Mouse (Mus musculus): ENCODE measurements around the gene Zfp964.
A peak's percentile ranks its signal among the peaks of the same experiment; 100 is the strongest.
"Not testable (repeated sequence)": the region's sequence is repeated elsewhere in the genome, so short reads cannot be mapped to it uniquely, and the experiment has no call there.

Gene Zfp964

DNA sequence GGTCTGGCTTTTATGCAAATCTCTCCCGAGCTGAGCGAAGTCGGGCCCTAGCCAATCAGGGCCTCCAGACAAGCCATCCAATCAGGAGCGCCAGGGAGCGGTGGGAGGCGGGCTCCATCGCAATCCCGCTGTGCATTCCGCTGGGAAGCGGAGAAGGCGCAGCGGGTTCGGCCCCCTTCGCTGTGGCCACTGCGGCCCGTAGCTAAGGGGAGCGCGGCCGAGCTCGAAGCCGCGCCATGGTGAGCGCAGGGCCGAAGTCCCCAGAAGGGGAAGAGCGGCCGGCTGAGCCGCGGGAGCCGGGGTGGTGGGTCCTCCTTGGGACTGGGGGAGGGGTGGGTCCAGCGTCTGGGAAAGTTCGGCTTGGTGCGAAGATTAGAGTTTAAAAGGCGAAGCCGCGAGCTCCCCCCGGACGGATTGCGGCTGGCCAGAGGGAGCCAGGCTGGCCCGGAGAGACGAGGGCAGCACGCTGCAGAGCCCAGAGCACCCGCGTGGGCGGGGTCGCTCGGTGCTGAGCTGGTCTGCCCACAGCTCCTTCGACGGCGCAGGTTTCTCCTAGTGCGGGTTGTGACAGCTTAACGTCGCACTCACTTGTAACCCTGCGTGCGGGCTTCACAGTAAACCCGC, at the start of gene Zfp964:
Gene Zfp964 (plus strand): TSS at position 122 of the 624 bp plus-strand sequence.
- no peaks in the 10 kb centered on the region for H3K36me3 ChIP-seq (ENCODE audit: control insufficient read depth, insufficient read depth, low read length, poor library complexity, severe bottlenecking)
- DNase-seq (ENCODE audit: low read depth, low spot score): peak; percentile 87
- no peaks in the 10 kb centered on the region for H3K27me3 ChIP-seq (ENCODE audit: control insufficient read depth, insufficient read depth, low read length, poor library complexity, severe bottlenecking)

- Histone ChIP-seq H3K27me3 (ENCODE audit: control insufficient read depth, insufficient read depth, low read length, poor library complexity, severe bottlenecking) (no peaks in the 10 kb centered on the region), H3K36me3 (ENCODE audit: control insufficient read depth, insufficient read depth, low read length, poor library complexity, severe bottlenecking) (peaks cover 16% of the 10 kb centered on the region)
- DNase-seq (ENCODE audit: low read depth, low spot score): peak; percentile 44
These were observed 39.6 kb upstream of the Zfp964 start for GRCm38 (mm10) chr8:69614687-69615086.

DNA sequence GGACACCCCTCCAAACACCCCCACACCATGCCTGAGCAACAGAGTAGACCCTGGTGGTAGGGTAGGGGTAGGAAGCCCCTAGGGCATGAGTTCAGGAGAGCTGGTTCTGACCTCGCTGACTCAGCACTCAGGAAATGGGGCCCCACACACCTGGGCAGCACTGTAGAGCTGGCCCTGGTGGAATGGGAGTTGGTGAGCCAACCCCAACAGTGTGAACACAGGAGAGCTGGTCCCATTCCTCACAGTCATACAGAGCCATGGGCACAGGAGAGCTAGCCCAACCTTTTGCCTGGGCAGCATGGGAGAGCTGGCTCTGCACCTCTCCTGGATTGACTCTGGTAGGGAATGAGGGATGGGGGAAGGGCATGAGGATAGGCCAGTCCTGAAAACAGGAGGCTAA, 36.2 kb upstream of the Zfp964 start:
- no peaks in the 10 kb centered on the region for H3K27me3 ChIP-seq (ENCODE audit: control insufficient read depth, insufficient read depth, low read length, poor library complexity, severe bottlenecking)
- no peak for DNase-seq (ENCODE audit: low read depth, low spot score)
- 0 out of 2 replicates have a peak, but pooled peaks cover 3% of the 10 kb centered on the region for H3K36me3 ChIP-seq (ENCODE audit: control insufficient read depth, insufficient read depth, low read length, poor library complexity, severe bottlenecking)

DNA sequence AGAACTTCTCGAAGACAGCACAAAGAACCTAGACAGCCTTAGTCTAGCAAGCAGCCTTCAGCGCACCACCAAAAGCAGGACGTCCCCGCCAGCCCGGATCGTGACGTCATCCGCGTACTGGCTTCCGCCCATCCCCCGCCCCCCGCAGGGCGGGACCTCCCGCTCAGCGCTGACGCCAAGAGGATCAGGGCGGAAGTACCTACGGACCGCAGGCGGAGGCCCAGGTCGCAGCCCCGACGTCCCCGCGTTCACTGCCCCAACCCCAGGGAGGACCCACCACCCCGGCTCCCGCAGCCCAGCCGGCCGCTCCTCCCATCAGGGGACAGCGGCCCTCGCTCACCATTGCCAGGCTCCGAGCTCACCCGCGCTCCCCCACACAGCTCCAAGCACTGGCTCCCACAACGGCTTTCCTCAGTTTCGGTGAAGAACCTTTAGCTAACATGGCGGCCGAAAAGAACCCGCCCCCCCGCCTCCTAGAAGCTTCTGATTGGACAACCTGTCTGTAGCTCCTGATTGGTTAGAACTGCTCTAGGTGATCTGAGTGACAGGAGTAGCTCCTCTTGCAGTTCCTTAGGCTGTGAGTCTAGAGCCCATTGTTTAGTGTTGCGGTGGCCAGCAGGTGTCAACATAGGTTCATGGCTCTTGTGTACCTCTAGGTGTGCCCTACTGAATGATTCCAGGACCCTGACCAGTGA, 29.0 kb upstream of the Zfp964 start, which contains the start of gene Zfp868:
Gene Zfp868 (minus strand): TSS at position 454 of the 695 bp plus-strand sequence.
- DNase-seq (ENCODE audit: low read depth, low spot score): peak; percentile 99
- no peaks in the 10 kb centered on the region for H3K27me3 ChIP-seq (ENCODE audit: control insufficient read depth, insufficient read depth, low read length, poor library complexity, severe bottlenecking)
- H3K36me3 ChIP-seq (ENCODE audit: control insufficient read depth, insufficient read depth, low read length, poor library complexity, severe bottlenecking): no peaks in the 10 kb centered on the region

- Histone ChIP-seq H3K36me3 (ENCODE audit: control insufficient read depth, insufficient read depth, low read length, poor library complexity, severe bottlenecking) (no peaks in the 10 kb centered on the region), H3K27me3 (ENCODE audit: control insufficient read depth, insufficient read depth, low read length, poor library complexity, severe bottlenecking) (no peaks in the 10 kb centered on the region)
- DNase-seq (ENCODE audit: low read depth, low spot score): no peak
These were observed 396 bp upstream of the Zfp964 start for GRCm38 (mm10) chr8:69653808-69654357.

GRCm38 (mm10) chr8:69661294-69661693, 7.0 kb downstream of the Zfp964 start:
- no peak for DNase-seq (ENCODE audit: low read depth, low spot score)
- no peaks in the 10 kb centered on the region for H3K36me3 ChIP-seq (ENCODE audit: control insufficient read depth, insufficient read depth, low read length, poor library complexity, severe bottlenecking)
- H3K27me3 ChIP-seq (ENCODE audit: control insufficient read depth, insufficient read depth, low read length, poor library complexity, severe bottlenecking): no peaks in the 10 kb centered on the region

- H3K27me3 ChIP-seq (ENCODE audit: control insufficient read depth, insufficient read depth, low read length, poor library complexity, severe bottlenecking); DNase-seq (ENCODE audit: low read depth, low spot score); H3K36me3 ChIP-seq (ENCODE audit: control insufficient read depth, insufficient read depth, low read length, poor library complexity, severe bottlenecking): not testable (repeated sequence)
These were observed 10.8 kb downstream of the Zfp964 start for GRCm38 (mm10) chr8:69665051-69665450.

DNA sequence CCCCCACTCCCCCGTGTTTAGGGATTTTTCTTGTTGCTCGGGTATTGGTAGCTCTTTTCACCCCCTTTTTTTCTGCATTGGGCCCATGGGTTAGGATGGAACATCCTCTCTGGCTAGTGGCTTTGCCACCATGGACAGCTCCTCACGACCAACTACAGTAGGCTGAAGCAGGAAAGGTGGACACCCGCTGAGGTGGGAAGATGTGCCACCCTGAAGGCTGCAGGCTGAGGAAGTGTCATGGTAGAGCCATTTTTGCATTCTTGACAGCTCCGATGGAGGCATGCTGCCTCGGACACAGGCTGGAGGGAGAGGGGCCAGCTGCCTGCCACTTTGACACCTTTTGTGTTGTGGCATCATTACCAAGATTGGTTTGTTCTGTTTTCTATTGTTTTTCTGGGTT, 47.5 kb downstream of the Zfp964 start:
- H3K36me3 ChIP-seq (ENCODE audit: control insufficient read depth, insufficient read depth, low read length, poor library complexity, severe bottlenecking): peaks cover 12% of the 10 kb centered on the region
- no peaks in the 10 kb centered on the region for H3K27me3 ChIP-seq (ENCODE audit: control insufficient read depth, insufficient read depth, low read length, poor library complexity, severe bottlenecking)
- DNase-seq (ENCODE audit: low read depth, low spot score): no peak

- not testable (repeated sequence) for DNase-seq (ENCODE audit: low read depth, low spot score); H3K27me3 ChIP-seq (ENCODE audit: control insufficient read depth, insufficient read depth, low read length, poor library complexity, severe bottlenecking)
- peaks cover 39% of the 10 kb centered on the region for H3K36me3 ChIP-seq (ENCODE audit: control insufficient read depth, insufficient read depth, low read length, poor library complexity, severe bottlenecking)
These were observed 56.3 kb downstream of the Zfp964 start, which contains the start of gene Zfp869 for GRCm38 (mm10) chr8:69710624-69711023. TSS of gene Zfp869 (minus strand) at chr8:69710724.

DNA sequence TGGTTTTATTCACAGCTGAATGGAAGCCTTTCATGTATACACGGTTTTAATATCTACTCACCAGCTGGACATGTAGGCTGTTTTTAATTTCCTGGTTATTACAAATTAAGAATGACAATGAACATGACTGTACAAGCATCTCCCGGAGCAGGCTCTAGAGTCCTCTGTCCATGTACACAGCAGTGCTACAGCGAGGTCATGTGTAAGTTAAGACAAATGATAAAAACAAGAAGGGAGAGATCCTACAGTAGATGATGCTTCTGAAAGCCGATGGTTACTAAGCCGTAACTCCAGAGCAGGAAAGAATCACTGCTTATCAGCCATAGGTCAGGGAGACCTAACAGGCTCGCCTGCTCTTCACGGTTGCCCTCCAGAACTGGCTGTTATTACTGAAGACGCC, 59.2 kb downstream of the Zfp964 start:
- no peaks in the 10 kb centered on the region for H3K27me3 ChIP-seq (ENCODE audit: control insufficient read depth, insufficient read depth, low read length, poor library complexity, severe bottlenecking)
- H3K36me3 ChIP-seq (ENCODE audit: control insufficient read depth, insufficient read depth, low read length, poor library complexity, severe bottlenecking): peaks cover 19% of the 10 kb centered on the region; the same call in 1 of the 2 replicates
- no peak for DNase-seq (ENCODE audit: low read depth, low spot score)

GRCm38 (mm10) chr8:69715366-69715765, 61.1 kb downstream of the Zfp964 start:
- Histone ChIP-seq H3K36me3 (ENCODE audit: control insufficient read depth, insufficient read depth, low read length, poor library complexity, severe bottlenecking) (peaks cover 7% of the 10 kb centered on the region; the same call in 1 of the 2 replicates), H3K27me3 (ENCODE audit: control insufficient read depth, insufficient read depth, low read length, poor library complexity, severe bottlenecking) (no peaks in the 10 kb centered on the region)
- peak; percentile 14 for DNase-seq (ENCODE audit: low read depth, low spot score)
